Mouse (Mus musculus) WW6 (cell line): ENCODE data around the gene Cx3cr1.

ENCODE experiments used
- DNase-seq: peaks from one replicate; pipeline ENCODE4 v3.0.0-alpha.2; 2013; ENCODE audit warnings: low read depth, low spot score

The Cx3cr1 gene

GRCm38 (mm10) chr9:120082691-120083090 lies 13.0 kb upstream of the Cx3cr1 start:
- no peak for DNase-seq

GRCm38 (mm10) chr9:120081967-120082366 lies 12.3 kb upstream of the Cx3cr1 start:
- DNase-seq, result no peak

- no peak for DNase-seq
Measured at GRCm38 (mm10) chr9:120081247-120081646, 11.6 kb upstream of the Cx3cr1 start.

- no peak for DNase-seq
Measured at GRCm38 (mm10) chr9:120080546-120081108, 10.9 kb upstream of the Cx3cr1 start.

GRCm38 (mm10) chr9:120079901-120080300 lies 10.2 kb upstream of the Cx3cr1 start:
- DNase-seq, result no peak

- DNase-seq, result no peak
Measured at GRCm38 (mm10) chr9:120078241-120078640, 8.6 kb upstream of the Cx3cr1 start.

GRCm38 (mm10) chr9:120074516-120074915 lies 4.8 kb upstream of the Cx3cr1 start:
- DNase-seq, result no peak

- peak; percentile 16 for DNase-seq
Measured at GRCm38 (mm10) chr9:120073169-120073568, 3.5 kb upstream of the Cx3cr1 start.

GRCm38 (mm10) chr9:120071251-120071650 lies 1.6 kb upstream of the Cx3cr1 start:
- DNase-seq, result no peak

- DNase-seq, result no peak
Measured at GRCm38 (mm10) chr9:120068047-120068446, 1.6 kb downstream of the Cx3cr1 start.

- no peak for DNase-seq
Measured at GRCm38 (mm10) chr9:120067609-120068008, 2.1 kb downstream of the Cx3cr1 start.

- DNase-seq, result no peak
Measured at GRCm38 (mm10) chr9:120064317-120064716, 5.4 kb downstream of the Cx3cr1 start.

- DNase-seq, result no peak
Measured at GRCm38 (mm10) chr9:120058730-120059129, 10.9 kb downstream of the Cx3cr1 start.

GRCm38 (mm10) chr9:120056201-120056600 lies 13.5 kb downstream of the Cx3cr1 start:
- no peak for DNase-seq

GRCm38 (mm10) chr9:120054545-120055277 lies 15.0 kb downstream of the Cx3cr1 start:
- no peak for DNase-seq

GRCm38 (mm10) chr9:120049407-120049806 lies 20.3 kb downstream of the Cx3cr1 start:
- no peak for DNase-seq

- DNase-seq, result no peak
Measured at GRCm38 (mm10) chr9:120048495-120048894, 21.2 kb downstream of the Cx3cr1 start.

GRCm38 (mm10) chr9:120043115-120043514 lies 26.6 kb downstream of the Cx3cr1 start:
- no peak for DNase-seq

- no peak for DNase-seq
Measured at GRCm38 (mm10) chr9:120037414-120037813, 32.3 kb downstream of the Cx3cr1 start.

- DNase-seq, result no peak
Measured at GRCm38 (mm10) chr9:120034375-120034774, 35.3 kb downstream of the Cx3cr1 start.

GRCm38 (mm10) chr9:120032710-120033109 lies 37.0 kb downstream of the Cx3cr1 start:
- DNase-seq, result no peak

GRCm38 (mm10) chr9:120030421-120030820 lies 39.3 kb downstream of the Cx3cr1 start:
- no peak for DNase-seq

- no peak for DNase-seq
Measured at GRCm38 (mm10) chr9:120029880-120030279, 39.8 kb downstream of the Cx3cr1 start.
